Mouse (Mus musculus) mouse embryonic stem cell (cell line): ENCODE results near the gene Cercam.

Source experiments
- in situ Hi-C, 2 experiments: fragments of 300-500 bp; cut with MboI; formaldehyde crosslinking; loops; 1 replicate in 1 of 2; 3 replicates in 1 of 2; pipeline ENCODE4 v1.14.3; 2019 to 2020; ENCODE audit warnings: low sequenced_read_pairs in 2 of 2, low pct_unique_long_range_greater_than_20kb in 1 of 2, mixed read lengths in 1 of 2; ENCODE audit not compliant: unreplicated experiment in 1 of 2

Gene Cercam

GRCm38 (mm10) chr2:29849841-29850480, 19.0 kb upstream of the Cercam start:
- in situ Hi-C loops = loop anchor here in 1 of 2 experiments (5.0 kb wide), 1 partner anchor 33 kb away; no protein-coding TSS in a partner anchor

DNA sequence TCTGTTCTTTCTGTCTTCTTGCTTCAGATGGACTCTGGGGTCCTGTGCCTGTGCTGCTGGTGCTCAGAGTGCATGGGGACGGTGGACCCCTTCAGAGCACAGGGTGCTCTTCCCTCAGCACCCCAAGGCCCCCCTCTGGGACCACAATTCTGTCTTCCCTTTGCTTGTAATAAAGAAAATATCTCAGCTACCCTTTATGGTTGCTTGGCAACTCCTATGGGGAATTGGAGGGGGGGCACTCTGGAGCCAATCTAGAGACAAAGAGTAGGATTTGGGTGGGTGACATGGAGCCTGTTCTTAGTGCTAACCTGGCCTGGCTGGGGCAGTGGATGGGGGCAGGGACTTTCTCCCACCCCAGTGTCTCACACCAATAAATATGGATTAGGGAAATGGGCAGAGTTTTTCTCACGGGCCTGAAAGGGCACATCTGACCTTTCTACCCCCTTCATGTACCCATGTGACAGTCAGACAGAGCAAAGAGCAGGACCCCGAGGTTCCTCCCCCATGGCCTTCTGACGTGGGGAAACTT, 15.9 kb upstream of the Cercam start:
- in situ Hi-C loops = loop anchor here in 1 of 2 experiments (5.0 kb wide), 1 partner anchor 36 kb away; no protein-coding TSS in a partner anchor

- in situ Hi-C loops = loop anchor here in 1 of 2 experiments (5.0 kb wide), 1 partner anchor 36 kb away; no protein-coding TSS in a partner anchor
Measured at GRCm38 (mm10) chr2:29853736-29854135, 15.2 kb upstream of the Cercam start.

DNA sequence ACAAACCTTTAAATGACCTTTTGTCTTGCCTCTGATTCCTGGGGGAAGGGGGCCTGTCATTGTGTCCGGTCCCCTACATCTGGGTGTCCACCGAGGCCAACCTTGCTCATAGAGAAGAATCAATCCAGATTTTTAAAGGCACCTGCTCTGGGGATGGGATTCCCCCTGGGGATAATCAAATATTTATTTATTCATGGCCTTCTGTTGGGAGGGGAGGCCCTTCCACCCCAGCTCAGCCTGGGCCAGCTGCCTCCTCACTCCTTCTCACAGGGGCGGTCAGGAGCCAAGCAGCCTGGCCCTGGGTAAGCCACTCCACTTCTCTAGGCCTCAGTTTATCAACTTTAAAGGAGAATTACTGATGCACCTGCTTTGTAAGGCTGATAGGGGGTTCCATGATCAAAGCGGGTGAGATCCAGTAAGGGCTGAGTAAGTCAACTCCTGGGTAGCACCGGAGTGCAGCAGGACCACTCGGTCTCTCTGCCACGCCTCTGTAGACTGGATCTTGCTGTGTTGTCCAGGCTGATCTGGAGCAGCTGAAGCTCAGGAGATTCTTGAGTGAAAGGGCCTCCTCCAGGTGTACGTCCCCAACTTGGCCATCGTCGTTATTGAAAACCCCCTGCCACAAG, 13.3 kb upstream of the Cercam start:
- in situ Hi-C loops = loop anchor here in 1 of 2 experiments (5.0 kb wide), 1 partner anchor 38 kb away; no protein-coding TSS in a partner anchor

DNA sequence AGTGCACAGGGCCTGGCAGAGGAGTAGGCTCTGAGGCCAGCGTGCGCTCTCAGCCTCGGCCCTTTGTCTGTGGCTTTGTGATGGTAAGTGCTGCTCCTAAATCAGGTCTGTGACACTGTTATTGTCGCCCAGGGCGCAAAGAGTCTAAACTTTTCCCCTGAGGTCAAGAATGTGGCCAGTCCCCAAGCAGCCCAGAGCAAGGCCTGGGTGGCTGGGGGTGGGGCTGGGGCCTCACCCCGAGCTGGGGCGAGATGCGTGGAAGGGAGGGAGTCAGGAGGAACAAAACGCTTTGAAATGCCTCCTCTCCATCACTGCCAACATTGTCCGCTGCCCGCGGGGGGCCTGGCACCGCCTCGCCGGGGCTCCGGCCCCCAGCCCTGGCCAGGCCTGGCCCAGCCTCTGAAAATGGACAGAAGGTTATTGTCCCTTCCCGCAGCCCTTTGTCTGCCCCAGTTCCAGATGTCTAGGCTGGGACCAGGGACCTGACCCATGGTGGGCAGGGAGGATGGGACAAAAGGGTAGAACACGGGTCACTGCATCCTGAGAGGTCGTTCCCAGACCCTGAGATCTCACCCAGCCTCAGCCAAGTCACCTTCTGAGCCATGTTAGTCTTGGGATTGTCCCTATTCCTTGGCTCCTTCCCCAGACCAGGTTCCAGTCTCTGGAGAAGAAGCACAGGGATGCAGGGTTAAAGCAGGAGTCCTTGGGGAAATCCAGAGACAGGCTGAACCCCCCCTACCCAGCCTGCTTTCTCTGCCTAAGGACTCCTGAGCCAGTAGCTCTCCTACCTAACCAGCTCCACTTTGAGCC, 12.3 kb upstream of the Cercam start:
- in situ Hi-C loops = loop anchor here in 1 of 2 experiments (5.0 kb wide), 1 partner anchor 39 kb away; no protein-coding TSS in a partner anchor

- in situ Hi-C loops = loop anchor here in 1 of 2 experiments (5.0 kb wide), 1 partner anchor 40 kb away; no protein-coding TSS in a partner anchor
Measured at GRCm38 (mm10) chr2:29857341-29857740, 11.6 kb upstream of the Cercam start.

DNA sequence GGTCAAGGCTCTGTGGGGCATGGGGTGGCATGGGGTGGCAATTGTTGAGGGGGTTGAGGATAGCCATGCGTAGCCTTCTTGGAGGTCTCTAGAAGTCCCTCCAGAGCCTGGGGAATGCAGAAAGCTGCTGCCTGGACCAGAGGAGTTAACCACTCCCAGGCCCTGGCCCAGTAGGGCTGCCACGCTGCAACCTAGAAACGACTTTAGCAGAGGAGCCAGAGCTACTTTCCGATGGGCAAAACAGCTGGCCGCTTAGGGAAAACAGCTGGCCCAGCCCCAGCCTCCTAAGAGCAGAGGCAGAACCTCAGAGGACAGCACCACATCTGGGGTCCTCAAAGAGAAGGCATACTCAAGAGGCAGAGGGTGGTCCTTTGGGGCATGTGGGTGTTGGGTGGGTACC, 11.0 kb upstream of the Cercam start:
- in situ Hi-C loops = loop anchor here in 1 of 2 experiments (5.0 kb wide), 1 partner anchor 41 kb away; no protein-coding TSS in a partner anchor

DNA sequence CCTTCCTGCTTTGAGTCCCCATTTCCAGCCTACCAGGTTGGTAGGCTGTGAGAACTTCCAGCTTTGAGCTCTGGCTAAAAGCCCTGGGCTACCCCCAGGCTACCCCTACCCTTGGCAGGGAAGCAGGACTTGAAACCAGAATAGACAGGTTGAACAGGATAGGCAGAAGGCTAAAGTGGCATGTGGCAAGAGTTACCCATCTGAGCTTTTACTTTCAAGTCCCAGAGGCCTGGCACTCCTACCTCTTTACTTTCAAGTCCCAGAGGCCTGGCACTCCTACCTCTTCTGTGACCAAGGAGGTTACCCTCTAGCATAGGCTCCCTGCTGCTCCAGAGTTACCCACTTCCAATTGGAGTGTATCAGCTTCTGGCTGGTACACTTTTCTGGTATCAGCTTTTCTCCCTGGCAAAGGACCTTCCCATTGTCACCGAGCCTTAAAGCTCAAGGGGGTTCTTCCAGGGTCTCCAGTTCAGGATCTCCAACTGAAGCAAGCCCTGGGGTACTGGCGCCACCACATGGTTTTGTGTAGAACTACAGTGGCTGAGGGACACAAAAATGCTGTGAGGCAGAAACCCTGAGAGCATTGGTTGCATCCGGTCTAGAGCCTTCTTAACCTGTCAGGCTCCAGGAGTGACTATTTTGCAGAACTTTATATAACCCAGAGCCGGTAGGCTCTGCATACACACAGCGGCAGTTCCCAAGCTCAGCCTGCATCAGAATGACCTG, 10.1 kb upstream of the Cercam start:
- in situ Hi-C loops = loop anchor here in 1 of 2 experiments (5.0 kb wide), 1 partner anchor 42 kb away; no protein-coding TSS in a partner anchor

GRCm38 (mm10) chr2:29865125-29865524, 3.8 kb upstream of the Cercam start:
- in situ Hi-C loops = loop anchor here in 1 of 2 experiments (10.0 kb wide), 1 partner anchor 100 kb away; no protein-coding TSS in a partner anchor

DNA sequence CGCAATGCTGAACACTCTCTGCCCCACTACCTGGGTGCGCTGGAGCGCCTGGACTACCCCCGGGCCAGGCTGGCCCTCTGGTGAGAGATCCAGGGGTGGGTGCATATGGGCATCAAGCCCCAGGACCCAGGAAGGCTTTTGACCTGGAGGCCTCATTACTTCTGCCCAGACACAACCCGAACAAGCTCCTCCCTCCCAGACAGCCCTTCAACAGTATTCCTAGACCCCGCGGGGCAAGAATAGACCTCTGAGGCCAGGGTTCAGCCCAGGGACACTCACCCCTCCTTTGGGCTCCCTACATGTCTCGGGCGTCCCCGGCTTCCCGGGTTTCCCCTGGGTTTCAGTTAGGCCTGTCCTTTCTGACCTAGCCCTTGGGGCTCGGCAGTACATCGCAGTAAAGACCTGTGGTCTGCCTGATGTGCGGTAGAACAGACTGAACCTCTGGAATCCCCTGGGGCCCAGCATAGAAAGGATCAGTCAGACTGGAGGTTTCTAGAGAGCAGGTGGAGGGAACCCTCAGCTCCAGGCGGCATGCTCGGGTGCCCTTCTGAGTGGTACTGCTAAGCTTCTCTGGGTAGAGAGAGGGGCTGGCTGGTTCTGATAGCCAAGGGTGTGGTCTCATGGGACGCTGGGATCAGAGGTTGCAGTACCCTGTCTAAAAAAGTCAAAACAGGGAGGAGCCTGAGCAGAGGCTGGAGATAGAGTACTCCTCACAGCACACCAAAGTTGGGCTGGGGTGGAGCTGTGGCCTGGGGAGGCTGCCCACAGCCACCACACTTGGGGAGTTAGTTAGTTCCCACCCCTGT, 885 bp downstream of the Cercam start:
- in situ Hi-C loops = loop anchor here in 1 of 2 experiments (10.0 kb wide), 1 partner anchor 105 kb away; no protein-coding TSS in a partner anchor

- in situ Hi-C loops = no loop called here
Measured at GRCm38 (mm10) chr2:29872581-29873295, 3.8 kb downstream of the Cercam start.

DNA sequence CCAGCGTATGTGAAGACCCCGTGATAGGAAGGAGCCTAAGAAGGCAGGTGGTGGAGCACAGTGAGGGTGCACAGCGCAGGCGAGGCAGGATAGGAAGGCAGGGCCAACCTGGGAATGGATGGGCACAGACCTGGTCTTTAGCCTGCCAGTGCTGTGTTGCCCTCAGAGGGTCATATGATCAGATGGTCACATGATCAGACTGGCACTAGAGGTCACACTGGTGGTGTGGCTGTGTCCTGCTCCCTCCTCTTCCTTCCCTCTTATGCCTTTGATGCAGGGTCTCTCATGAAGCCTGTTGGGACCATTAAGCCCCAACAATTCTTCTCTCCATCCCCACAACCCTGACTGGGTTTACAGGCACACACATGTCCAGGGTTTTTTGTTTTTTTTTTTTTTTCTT, 4.8 kb downstream of the Cercam start:
- in situ Hi-C loops = no loop called here

GRCm38 (mm10) chr2:29878061-29878460, 9.1 kb downstream of the Cercam start:
- in situ Hi-C loops = no loop called here

- in situ Hi-C loops = no loop called here
Measured at GRCm38 (mm10) chr2:29879191-29879590, 10.2 kb downstream of the Cercam start.

- in situ Hi-C loops = no loop called here
Measured at GRCm38 (mm10) chr2:29879964-29880830, 11.2 kb downstream of the Cercam start.
